Mouse (Mus musculus) lung, adult 2 months (tissue): Measurements from ENCODE around the gene AL607142.1.

Experiments
- CTCF ChIP-seq: fragments of 200-500 bp; IDR thresholded peaks from 2 replicates; pipeline ENCODE4 v1.5.1; 2011; ENCODE audit warnings: mild to moderate bottlenecking, low read length, control low read depth; ENCODE audit not compliant: insufficient read depth
- POLR2A ChIP-seq: fragments of 200-500 bp; IDR thresholded peaks from 2 replicates; pipeline ENCODE4 v1.6.1; 2011; ENCODE audit warnings: low read depth, mild to moderate bottlenecking, control low read depth, low read length, borderline replicate concordance; ENCODE audit errors: extremely low read depth

- no peak for TF ChIP-seq CTCF
- TF ChIP-seq POLR2A: no peak
Observed at GRCm38 (mm10) chr4:120058794-120059193, 6.0 kb upstream of the AL607142.1 start.
